Mouse (Mus musculus) c-Kit-positive CD71-positive TER-119-positive erythroid progenitor cells, embryonic 14.5 days (primary cell): ENCODE data around the gene Ltbp1.

ENCODE experiments used
- DNase-seq: peaks from one replicate; pipeline ENCODE4 v3.0.0-alpha.2; 2013; ENCODE audit warnings: low spot score

Gene Ltbp1

GRCm38 (mm10) chr17:75441260-75441830 is 436.0 kb downstream of the Ltbp1 start:
- DNase-seq, result no peak
